Mouse (Mus musculus) forebrain, embryonic 14.5 days (tissue): ENCODE results near the gene Dppa3. TPM values are rescaled to one million over a fixed set of nuclear protein-coding genes. Genes with fewer than 3 reads are reported as not detected.
"Not testable (repeated sequence)": the region's sequence is repeated elsewhere in the genome, so short reads cannot be mapped to it uniquely, and the experiment has no call there.

ENCODE experiments used
- ATAC-seq: fragments of 200-750 bp; cut with Nextera tagmentation; 2 replicates; pipeline ENCODE4 v1.8.0; 2017; ENCODE audit warnings: mild to moderate bottlenecking, moderate library complexity
- DNase-seq: peaks from one replicate; pipeline ENCODE4 v3.0.0-alpha.2; 2015; ENCODE audit warnings: low spot score
- H3K27ac ChIP-seq: fragments of 300-500 bp; sonication (generic); 2 replicates; pipeline ENCODE4 v1.5.1; 2014; ENCODE audit warnings: low read depth, mild to moderate bottlenecking, control low read depth, low read length, moderate library complexity
- H3K27me3 ChIP-seq: fragments of 300-500 bp; sonication (generic); replicated peaks from 2 replicates; pipeline ENCODE4 v1.6.1; 2014; ENCODE audit warnings: low read length, control low read depth, mixed read lengths; ENCODE audit not compliant: control insufficient read depth, insufficient read depth
- H3K36me3 ChIP-seq: fragments of 300-500 bp; sonication (generic); 2 replicates; pipeline ENCODE4 v1.6.1; 2014; ENCODE audit warnings: low read length, control low read depth; ENCODE audit not compliant: control insufficient read depth, insufficient read depth
- H3K4me1 ChIP-seq: fragments of 300-500 bp; sonication (generic); 2 replicates; pipeline ENCODE4 v1.6.1; 2014; ENCODE audit warnings: antibody characterized with exemption, low read length, control low read depth; ENCODE audit not compliant: control insufficient read depth, insufficient read depth
- H3K4me2 ChIP-seq: fragments of 300-500 bp; sonication (generic); 2 replicates; pipeline ENCODE4 v1.6.1; 2014; ENCODE audit warnings: mild to moderate bottlenecking, control low read depth, low read length
- H3K4me3 ChIP-seq: fragments of 300-500 bp; sonication (generic); 2 replicates; pipeline ENCODE4 v1.5.1; 2014; ENCODE audit warnings: low read depth, low read length, control low read depth
- H3K9ac ChIP-seq: fragments of 300-500 bp; sonication (generic); 2 replicates; pipeline ENCODE4 v1.6.1; 2014; ENCODE audit warnings: mild to moderate bottlenecking, low read length, control low read depth, moderate library complexity
- H3K9me3 ChIP-seq: fragments of 300-500 bp; sonication (generic); replicated peaks from 2 replicates; pipeline ENCODE4 v1.6.1; 2016; ENCODE audit warnings: low read length, control low read depth, mixed read lengths; ENCODE audit not compliant: control insufficient read depth
- WGBS: fragments of 180-500 bp; shearing (Covaris S2); extraction: QIAGEN DNeasy Blood & Tissue Kit; methylation state at CpG from one replicate; pipeline ENCODE4 v1.1.7; 2014; 5-methylcytosine and 5-hydroxymethylcytosine counted together
- polyA plus RNA-seq: library from polyadenylated mRNA; unstranded; fragments of >200 nt; fragmentation: Nextera tagmentation; extraction: Ambion mirVana; gene quantifications from 2 replicates; pipeline ENCODE4 v1.2.1, GENCODE M21; 2014

Dppa3 gene
- polyA plus RNA-seq, 1 experiment from 2014 or later = not detected

DNA sequence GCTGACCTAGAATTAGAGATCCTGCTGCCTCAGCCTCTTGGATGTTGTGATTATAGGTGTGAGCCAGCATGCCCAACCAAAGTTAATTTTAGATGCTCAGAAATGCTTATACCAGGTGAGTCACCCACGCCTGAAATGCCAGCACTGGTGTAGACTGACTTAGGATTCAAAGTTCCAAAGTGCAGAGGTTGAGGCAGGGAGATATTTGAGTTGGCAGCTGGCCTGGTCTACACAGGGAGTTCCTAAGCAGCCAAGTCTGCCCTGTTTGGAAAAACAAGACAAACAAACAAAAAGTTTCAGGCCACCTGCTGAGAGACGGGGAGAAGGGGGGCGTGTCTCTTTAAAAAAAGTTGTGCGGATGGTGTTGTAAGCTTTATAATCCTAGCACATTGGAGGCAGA is 1.1 kb upstream of the Dppa3 start:
- no peaks in the 10 kb centered on the region for H3K4me1 ChIP-seq
- H3K4me2 ChIP-seq = no peak overlapping the region
- no peak overlapping the region for H3K4me3 ChIP-seq
- H3K9me3 ChIP-seq = no peaks in the 10 kb centered on the region
- no peak overlapping the region for H3K27ac ChIP-seq
- 78% methylated on average over 4 of the region's 4 CpGs for WGBS
- H3K9ac ChIP-seq = no peak overlapping the region
- H3K27me3 ChIP-seq = no peaks in the 10 kb centered on the region
- no peaks in the 10 kb centered on the region for H3K36me3 ChIP-seq
- ATAC-seq = no peak
- DNase-seq = no peak

DNA sequence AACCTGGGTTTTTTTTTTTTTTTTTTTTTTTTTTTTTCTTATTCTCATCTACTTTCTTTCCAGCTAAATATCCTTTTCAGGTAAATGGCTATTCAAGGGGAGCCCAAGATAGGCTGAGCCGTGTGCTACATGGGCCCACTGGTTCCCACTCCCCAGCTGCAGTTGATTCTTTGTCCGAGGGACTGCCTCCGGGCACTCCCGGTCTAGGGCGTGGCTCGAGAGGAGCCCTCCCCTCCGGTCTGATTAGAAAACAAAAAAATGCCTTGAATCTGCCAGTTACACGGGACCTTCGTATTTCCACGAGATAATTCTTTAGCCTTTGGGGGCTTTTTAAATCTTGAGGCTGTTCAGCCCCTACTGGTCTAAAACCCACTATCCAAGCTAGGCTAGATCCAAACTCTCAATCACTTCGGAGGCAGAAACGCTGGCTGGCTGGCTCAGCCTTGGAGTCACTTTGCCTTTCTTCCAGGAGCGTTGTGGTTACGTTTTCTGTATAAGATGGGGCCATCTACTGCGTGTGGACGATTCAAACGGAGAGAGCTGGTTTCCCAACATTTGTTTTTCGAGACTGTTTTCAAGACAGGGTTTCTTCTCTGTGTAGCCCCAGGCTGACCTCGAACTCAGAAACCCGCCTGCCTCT is 1.4 kb downstream of the Dppa3 start:
- DNase-seq (no peak), ATAC-seq (no peak)
- Histone ChIP-seq H3K27me3 (no peaks in the 10 kb centered on the region), H3K4me1 (no peaks in the 10 kb centered on the region), H3K9ac (no peak overlapping the region), H3K4me2 (no peak overlapping the region; the same call in 1 of the 2 replicates), H3K4me3 (no peak overlapping the region), H3K9me3 (no peaks in the 10 kb centered on the region), H3K36me3 (no peaks in the 10 kb centered on the region), H3K27ac (no peak overlapping the region)
- WGBS = 60% methylated on average over 20 of the region's 20 CpGs

DNA sequence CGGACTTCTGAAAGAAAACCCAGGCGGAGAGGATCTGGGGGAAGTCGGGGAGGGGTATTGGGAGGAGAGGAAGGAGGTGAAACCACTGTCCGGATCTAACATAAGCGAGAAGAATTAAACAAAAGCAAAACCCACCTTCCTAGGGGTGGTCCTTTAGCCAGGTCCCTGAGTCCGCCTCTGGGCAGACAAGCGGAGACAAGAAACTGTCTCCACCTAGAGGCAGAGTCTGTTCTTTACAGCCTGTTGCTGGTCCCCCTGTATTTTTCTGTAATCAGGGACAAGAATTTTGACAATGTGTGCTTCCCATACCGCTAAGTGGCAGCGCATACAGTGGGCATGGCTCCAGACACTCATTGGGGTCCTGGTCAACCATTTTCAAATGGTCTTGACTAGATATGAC is 7.2 kb downstream of the Dppa3 start:
- Histone ChIP-seq H3K27me3 (no peaks in the 10 kb centered on the region), H3K36me3 (no peaks in the 10 kb centered on the region), H3K4me3 (no peak overlapping the region), H3K4me1 (no peaks in the 10 kb centered on the region), H3K9me3 (no peaks in the 10 kb centered on the region), H3K4me2 (no peak overlapping the region), H3K27ac (no peak overlapping the region), H3K9ac (no peak overlapping the region)
- ATAC-seq (no peak), DNase-seq (peak; percentile 13)
- 51% methylated on average over 9 of the region's 9 CpGs for WGBS

DNA sequence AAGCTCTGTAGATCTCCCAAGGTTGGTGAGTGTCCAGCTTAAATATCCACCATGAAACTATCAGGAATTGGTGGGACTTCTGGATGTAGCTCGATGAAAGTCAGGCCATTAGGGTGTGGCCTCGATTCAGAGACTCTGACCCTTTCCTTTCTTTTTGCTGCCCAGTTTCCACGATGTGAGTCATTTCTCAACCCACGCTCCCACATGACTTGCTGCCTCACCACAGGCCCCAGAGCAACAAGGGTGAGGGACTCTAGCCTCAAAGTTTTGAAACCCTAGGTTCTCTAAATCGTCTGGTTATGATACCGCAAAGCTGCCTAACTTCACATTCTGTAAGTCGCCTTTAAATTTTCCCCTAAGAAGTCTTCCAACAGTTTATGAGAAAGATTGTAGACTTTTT is 9.1 kb downstream of the Dppa3 start:
- no peak for DNase-seq
- ATAC-seq = no peak

DNA sequence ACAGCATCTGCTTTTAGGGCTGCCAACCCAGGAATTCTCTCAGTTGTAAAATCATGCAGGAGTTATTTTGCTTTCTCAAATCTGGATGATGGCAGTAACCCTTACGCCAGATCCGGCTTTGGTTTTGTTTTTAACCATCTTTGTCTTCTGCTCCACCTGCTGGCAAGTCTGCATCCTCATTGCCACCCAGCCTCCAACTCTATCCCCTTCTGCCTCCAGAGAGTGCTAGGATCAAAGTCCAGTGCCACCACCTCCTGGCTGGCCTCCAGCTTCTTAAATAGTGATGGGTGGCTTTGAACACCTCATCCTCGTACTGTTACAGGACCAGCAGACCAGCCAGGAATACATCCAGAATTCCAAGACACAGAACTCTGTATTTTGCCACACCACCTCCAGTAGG is 10.5 kb downstream of the Dppa3 start:
- WGBS = 80% methylated on average over 3 of the region's 3 CpGs
- Histone ChIP-seq H3K9ac (no peak overlapping the region), H3K4me3 (no peak overlapping the region)

More for the DNA sequence above, 9.1 kb downstream of the Dppa3 start:
- Histone ChIP-seq H3K9ac (no peak overlapping the region), H3K4me3 (no peak overlapping the region), H3K4me2 (no peak overlapping the region), H3K36me3 (no peaks in the 10 kb centered on the region), H3K9me3 (no peaks in the 10 kb centered on the region), H3K27me3 (no peaks in the 10 kb centered on the region), H3K27ac (no peak overlapping the region), H3K4me1 (no peaks in the 10 kb centered on the region)
- 91% methylated on average over 7 of the region's 7 CpGs for WGBS

DNA sequence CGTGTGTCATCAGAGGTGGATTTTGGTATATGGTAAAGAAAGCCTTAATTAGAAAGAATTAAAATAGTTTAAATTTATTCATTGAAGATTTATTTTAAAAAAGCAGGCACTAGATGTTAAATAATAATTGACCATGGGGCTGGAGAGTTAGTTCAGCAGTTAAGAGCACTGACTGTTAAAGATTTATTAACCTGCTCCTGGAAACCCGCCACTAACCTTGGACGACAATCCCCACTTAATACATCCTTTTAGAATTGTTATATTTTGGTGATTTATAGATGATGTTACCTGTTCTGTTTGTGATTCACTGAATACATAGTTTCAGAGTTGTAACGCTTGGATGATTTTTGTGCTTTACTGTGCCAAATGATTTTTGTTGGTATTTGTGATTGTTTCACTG is 11.4 kb downstream of the Dppa3 start:
- H3K4me1 ChIP-seq, ATAC-seq, H3K9ac ChIP-seq, H3K27ac ChIP-seq, H3K4me3 ChIP-seq, H3K4me2 ChIP-seq, H3K27me3 ChIP-seq, H3K36me3 ChIP-seq, DNase-seq, H3K9me3 ChIP-seq: not testable (repeated sequence)
- 91% methylated on average over 4 of the region's 4 CpGs for WGBS

More for the DNA sequence above, 10.5 kb downstream of the Dppa3 start:
- H3K4me1 ChIP-seq = no peaks in the 10 kb centered on the region
- no peak for ATAC-seq
- DNase-seq = no peak
- H3K36me3 ChIP-seq = no peaks in the 10 kb centered on the region
- H3K4me2 ChIP-seq = no peak overlapping the region
- H3K27ac ChIP-seq = no peak overlapping the region
- H3K27me3 ChIP-seq = no peaks in the 10 kb centered on the region
- no peaks in the 10 kb centered on the region for H3K9me3 ChIP-seq

DNA sequence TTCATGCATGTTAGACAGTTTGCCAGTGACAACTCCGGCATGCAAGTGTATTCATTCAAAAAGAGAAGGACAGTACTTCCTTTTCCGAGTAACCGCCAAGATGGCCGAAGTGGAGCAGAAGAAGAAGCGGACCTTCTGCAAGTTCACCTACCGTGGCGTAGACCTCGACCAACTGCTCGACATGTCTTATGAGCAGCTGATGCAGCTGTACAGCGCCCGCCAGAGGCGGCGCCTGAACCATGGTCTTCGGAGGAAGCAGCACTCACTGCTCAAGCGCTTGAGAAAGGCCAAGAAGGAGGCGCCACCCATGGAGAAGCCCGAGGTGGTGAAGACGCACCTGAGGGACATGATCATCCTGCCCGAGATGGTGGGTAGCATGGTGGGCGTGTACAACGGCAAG is 18.0 kb downstream of the Dppa3 start:
- not testable (repeated sequence) for ATAC-seq, H3K27ac ChIP-seq, H3K4me2 ChIP-seq, H3K36me3 ChIP-seq, H3K27me3 ChIP-seq, DNase-seq, H3K4me1 ChIP-seq, H3K4me3 ChIP-seq, H3K9me3 ChIP-seq, H3K9ac ChIP-seq
- 95% methylated on average over 19 of the region's 21 CpGs for WGBS

DNA sequence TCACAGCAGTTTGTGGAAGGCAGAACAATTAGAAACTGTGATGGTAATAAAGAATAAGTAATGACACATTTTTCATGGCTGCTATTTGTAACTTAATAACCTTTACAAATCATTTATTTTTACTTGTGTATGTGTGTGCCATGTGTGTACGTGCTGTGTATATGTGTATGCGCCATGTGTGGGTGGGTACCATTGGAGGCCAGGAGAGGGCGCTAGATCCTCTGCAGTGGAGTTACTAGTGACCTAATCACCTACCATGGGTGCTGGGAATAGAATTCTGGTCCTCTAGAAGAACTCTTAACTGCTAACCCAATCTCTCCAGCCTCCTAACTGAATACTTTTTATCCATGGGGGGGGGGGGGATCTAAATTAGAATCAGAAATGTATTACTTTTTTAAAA is 23.7 kb downstream of the Dppa3 start:
- no peak overlapping the region for H3K4me3 ChIP-seq
- DNase-seq (no peak), ATAC-seq (no peak)
- H3K4me1 ChIP-seq = no peaks in the 10 kb centered on the region
- H3K4me2 ChIP-seq = no peak overlapping the region
- no peak overlapping the region for H3K9ac ChIP-seq
- no peaks in the 10 kb centered on the region for H3K27me3 ChIP-seq
- 78% methylated on average over 3 of the region's 3 CpGs for WGBS
- no peaks in the 10 kb centered on the region for H3K9me3 ChIP-seq
- H3K27ac ChIP-seq = no peak overlapping the region
- no peaks in the 10 kb centered on the region for H3K36me3 ChIP-seq

DNA sequence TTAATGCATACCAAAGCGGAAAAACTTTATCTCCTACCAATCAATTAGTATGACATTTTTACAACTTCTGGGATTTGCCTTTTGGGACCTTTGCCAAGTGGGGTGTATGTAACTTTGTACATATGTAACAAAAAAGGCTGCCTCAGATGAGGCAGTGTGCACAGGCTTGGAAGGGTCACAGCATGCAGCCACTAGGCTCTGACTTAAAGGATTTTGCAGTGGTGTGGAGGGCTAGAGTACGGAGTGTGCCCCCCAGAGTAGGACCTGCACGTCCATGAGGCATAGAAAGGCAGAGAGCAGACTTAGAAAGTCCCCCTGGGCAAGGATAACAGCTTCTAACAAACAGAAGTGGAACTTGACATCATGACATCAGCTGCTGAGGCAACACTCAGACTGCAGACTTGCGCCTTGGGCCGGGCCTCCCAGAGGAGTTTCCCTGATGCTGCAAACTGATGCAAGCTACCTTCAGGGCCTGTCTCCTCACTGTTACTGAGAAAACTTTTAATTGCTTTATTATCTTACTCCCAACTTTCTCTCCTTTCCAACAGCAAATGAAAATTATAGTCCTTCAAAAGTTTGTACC is 24.3 kb downstream of the Dppa3 start:
- no peak for ATAC-seq
- 68% methylated on average over 5 of the region's 5 CpGs for WGBS
- H3K27ac ChIP-seq = no peak overlapping the region

More for the DNA sequence above, 24.3 kb downstream of the Dppa3 start:
- Histone ChIP-seq H3K9me3 (no peaks in the 10 kb centered on the region), H3K9ac (no peak overlapping the region), H3K4me2 (no peak overlapping the region), H3K36me3 (no peaks in the 10 kb centered on the region), H3K27me3 (no peaks in the 10 kb centered on the region), H3K4me3 (no peak overlapping the region), H3K4me1 (no peaks in the 10 kb centered on the region)
- no peak for DNase-seq
